Mouse (Mus musculus): Measurements from ENCODE around the gene Mras. TPM values are rescaled to one million over a fixed set of nuclear protein-coding genes. Genes with fewer than 3 reads are reported as not detected.

Gene Mras
- polyA plus RNA-seq, 1 experiment from 2014 or later: 7.5 TPM

- no peak for DNase-seq (ENCODE audit: low spot score)
- H3K4me1 ChIP-seq: no peaks in the 10 kb centered on the region
- 0 out of 2 replicates have a peak, but pooled peaks cover 5% of the 10 kb centered on the region for H3K27me3 ChIP-seq (ENCODE audit: insufficient read depth, poor library complexity, severe bottlenecking)
- H3K4me3 ChIP-seq: no peak overlapping the region
- WGBS: 38% methylated on average over 12 of the region's 12 CpGs
- H3K9me3 ChIP-seq: no peaks in the 10 kb centered on the region
- no peaks in the 10 kb centered on the region for H3K36me3 ChIP-seq
- H3K27ac ChIP-seq: no peak overlapping the region
Measured at GRCm38 (mm10) chr9:99458529-99459208, 21.5 kb upstream of the Mras start.

- WGBS: 84% methylated on average over 4 of the region's 4 CpGs
- Histone ChIP-seq H3K9me3 (no peaks in the 10 kb centered on the region), H3K27me3 (ENCODE audit: insufficient read depth, poor library complexity, severe bottlenecking) (peaks cover 28% of the 10 kb centered on the region), H3K4me3 (no peak overlapping the region), H3K36me3 (no peaks in the 10 kb centered on the region), H3K4me1 (peaks cover 6% of the 10 kb centered on the region), H3K27ac (no peak overlapping the region)
- DNase-seq (ENCODE audit: low spot score): no peak
Measured at GRCm38 (mm10) chr9:99454211-99454610, 17.0 kb upstream of the Mras start.

- peak within 1 kb of the TSS; percentile 18 for H3K4me3 ChIP-seq
Measured at GRCm38 (mm10) chr9:99451161-99451560, 14.0 kb upstream of the Mras start, which contains the start of gene Nme9. Gene Nme9 (plus strand): TSS chr9:99451475.

GRCm38 (mm10) chr9:99449886-99450647, 12.9 kb upstream of the Mras start:
- 42% methylated on average over 9 of the region's 9 CpGs for WGBS
- Histone ChIP-seq H3K36me3 (no peaks in the 10 kb centered on the region), H3K27ac (no peak overlapping the region), H3K9me3 (no peaks in the 10 kb centered on the region), H3K27me3 (ENCODE audit: insufficient read depth, poor library complexity, severe bottlenecking) (peaks cover 26% of the 10 kb centered on the region), H3K4me1 (peaks cover 6% of the 10 kb centered on the region), H3K4me3 (no peak overlapping the region)
- DNase-seq (ENCODE audit: low spot score): no peak

More at GRCm38 (mm10) chr9:99451161-99451560, 14.0 kb upstream of the Mras start, which contains the start of gene Nme9:
- Histone ChIP-seq H3K27me3 (ENCODE audit: insufficient read depth, poor library complexity, severe bottlenecking) (peaks cover 28% of the 10 kb centered on the region), H3K9me3 (no peaks in the 10 kb centered on the region), H3K27ac (no peak within 1 kb of the TSS), H3K4me1 (peaks cover 6% of the 10 kb centered on the region), H3K36me3 (no peaks in the 10 kb centered on the region)
- WGBS: 6% methylated on average over 14 of the region's 14 CpGs
- no peak for DNase-seq (ENCODE audit: low spot score)

GRCm38 (mm10) chr9:99447323-99447722, 10.1 kb upstream of the Mras start:
- H3K36me3 ChIP-seq: no peaks in the 10 kb centered on the region
- 79% methylated on average over 3 of the region's 3 CpGs for WGBS

GRCm38 (mm10) chr9:99446259-99446658, 9.1 kb upstream of the Mras start:
- peaks cover 3% of the 10 kb centered on the region; the same call in 1 of the 2 replicates for H3K27me3 ChIP-seq (ENCODE audit: insufficient read depth, poor library complexity, severe bottlenecking)
- H3K9me3 ChIP-seq: no peaks in the 10 kb centered on the region
- no peaks in the 10 kb centered on the region for H3K36me3 ChIP-seq
- H3K27ac ChIP-seq: no peak overlapping the region
- H3K4me1 ChIP-seq: peaks cover 3% of the 10 kb centered on the region
- H3K4me3 ChIP-seq: no peak overlapping the region
- no peak for DNase-seq (ENCODE audit: low spot score)

More at GRCm38 (mm10) chr9:99447323-99447722, 10.1 kb upstream of the Mras start:
- no peaks in the 10 kb centered on the region for H3K9me3 ChIP-seq
- DNase-seq (ENCODE audit: low spot score): no peak
- H3K27ac ChIP-seq: no peak overlapping the region
- H3K4me1 ChIP-seq: peaks cover 6% of the 10 kb centered on the region
- peaks cover 14% of the 10 kb centered on the region for H3K27me3 ChIP-seq (ENCODE audit: insufficient read depth, poor library complexity, severe bottlenecking)
- H3K4me3 ChIP-seq: no peak overlapping the region

GRCm38 (mm10) chr9:99444590-99445178, 7.5 kb upstream of the Mras start:
- no peak overlapping the region for H3K27ac ChIP-seq
- H3K4me3 ChIP-seq: no peak overlapping the region
- H3K27me3 ChIP-seq (ENCODE audit: insufficient read depth, poor library complexity, severe bottlenecking): no peaks in the 10 kb centered on the region; the same call in 1 of the 2 replicates
- no peaks in the 10 kb centered on the region for H3K9me3 ChIP-seq
- no peak for DNase-seq (ENCODE audit: low spot score)
- 36% methylated on average over 8 of the region's 8 CpGs for WGBS
- no peaks in the 10 kb centered on the region for H3K4me1 ChIP-seq
- H3K36me3 ChIP-seq: no peaks in the 10 kb centered on the region

GRCm38 (mm10) chr9:99441647-99442433, 4.7 kb upstream of the Mras start:
- no peaks in the 10 kb centered on the region for H3K9me3 ChIP-seq
- H3K27ac ChIP-seq: no peak overlapping the region
- no peak for DNase-seq (ENCODE audit: low spot score)
- no peak overlapping the region for H3K4me3 ChIP-seq
- H3K36me3 ChIP-seq: no peaks in the 10 kb centered on the region
- H3K27me3 ChIP-seq (ENCODE audit: insufficient read depth, poor library complexity, severe bottlenecking): peaks cover 25% of the 10 kb centered on the region
- peaks cover 5% of the 10 kb centered on the region; the same call in 1 of the 2 replicates for H3K4me1 ChIP-seq
- WGBS: 84% methylated on average over 4 of the region's 4 CpGs

GRCm38 (mm10) chr9:99440941-99441340, 3.8 kb upstream of the Mras start:
- no peak overlapping the region for H3K27ac ChIP-seq
- peaks cover 10% of the 10 kb centered on the region for H3K4me1 ChIP-seq
- no peaks in the 10 kb centered on the region for H3K9me3 ChIP-seq
- H3K4me3 ChIP-seq: no peak overlapping the region
- H3K27me3 ChIP-seq (ENCODE audit: insufficient read depth, poor library complexity, severe bottlenecking): peaks cover 25% of the 10 kb centered on the region
- DNase-seq (ENCODE audit: low spot score): no peak
- no peaks in the 10 kb centered on the region for H3K36me3 ChIP-seq
- whole genome bisulfite sequencing: 76% methylated on average over 5 of the region's 5 CpGs

GRCm38 (mm10) chr9:99439064-99439463, 1.9 kb upstream of the Mras start:
- no peak for DNase-seq (ENCODE audit: low spot score)
- Histone ChIP-seq H3K4me1 (peaks cover 23% of the 10 kb centered on the region), H3K9me3 (no peaks in the 10 kb centered on the region), H3K4me3 (no peak overlapping the region), H3K27ac (no peak overlapping the region), H3K27me3 (ENCODE audit: insufficient read depth, poor library complexity, severe bottlenecking) (peaks cover 38% of the 10 kb centered on the region), H3K36me3 (no peaks in the 10 kb centered on the region)
- 73% methylated on average over 8 of the region's 8 CpGs for WGBS

- H3K27ac ChIP-seq: no peak overlapping the region
- 70% methylated on average over 12 of the region's 12 CpGs for WGBS
- DNase-seq (ENCODE audit: low spot score): no peak
- H3K36me3 ChIP-seq: no peaks in the 10 kb centered on the region
- peaks cover 38% of the 10 kb centered on the region for H3K27me3 ChIP-seq (ENCODE audit: insufficient read depth, poor library complexity, severe bottlenecking)
- no peak overlapping the region for H3K4me3 ChIP-seq
- no peaks in the 10 kb centered on the region for H3K9me3 ChIP-seq
- peaks cover 23% of the 10 kb centered on the region for H3K4me1 ChIP-seq
Measured at GRCm38 (mm10) chr9:99437781-99438565, 792 bp upstream of the Mras start.
